Mouse (Mus musculus) bone marrow macrophage, adult 2 months (primary cell): Measurements from ENCODE around the gene Tmprss3.

Experiments used
- CTCF ChIP-seq: IDR thresholded peaks from 2 replicates; pipeline ENCODE4 v1.5.1; 2012; ENCODE audit warnings: low read depth, mild to moderate bottlenecking, low read length, moderate library complexity
- POLR2A ChIP-seq: IDR thresholded peaks from 2 replicates; pipeline ENCODE4 v1.6.1; 2012; ENCODE audit warnings: mild to moderate bottlenecking, low read depth, low read length, borderline replicate concordance

DNA sequence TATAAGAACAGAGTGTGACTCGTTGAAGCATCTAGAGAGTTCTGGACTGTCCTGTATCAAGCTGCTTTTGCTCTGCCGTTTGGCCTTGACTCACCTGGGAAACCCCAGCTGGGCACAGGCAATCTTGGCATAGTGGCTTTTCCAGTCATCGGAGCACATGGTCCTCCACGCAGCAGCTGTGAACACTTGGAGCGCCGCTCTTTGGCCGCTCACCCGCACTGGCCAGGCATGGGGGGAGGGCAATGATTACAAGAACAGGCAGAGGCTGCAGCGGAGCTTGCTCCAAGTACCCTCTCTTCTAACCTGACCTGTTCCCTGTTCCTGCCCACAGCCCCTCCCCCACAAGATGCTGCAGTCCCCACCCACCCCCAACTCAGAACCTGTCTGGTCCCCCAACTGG lies 5.4 kb downstream of the Tmprss3 start:
- TF ChIP-seq POLR2A = no peak
- no peak for TF ChIP-seq CTCF
